Mouse (Mus musculus): ENCODE measurements around the gene Serpinb1b. TPM values are rescaled to one million over a fixed set of nuclear protein-coding genes. Genes with fewer than 3 reads are reported as not detected.

Serpinb1b gene
- polyA plus RNA-seq, 1 experiment, result 0.06 TPM

- Histone ChIP-seq H3K4me3 (ENCODE audit: extremely low read depth, insufficient read depth, insufficient read length) (no peak overlapping the region), H3K36me3 (ENCODE audit: control insufficient read depth, insufficient read depth, low read length) (no peaks in the 10 kb centered on the region), H3K27me3 (ENCODE audit: control insufficient read depth, insufficient read depth, low read length) (no peaks in the 10 kb centered on the region), H3K4me1 (ENCODE audit: control insufficient read depth, insufficient read depth, insufficient read length) (no peaks in the 10 kb centered on the region; the same call in 1 of the 2 replicates), H3K27ac (ENCODE audit: insufficient read depth, low read length) (no peak overlapping the region)
- DNase-seq (ENCODE audit: low read depth in 1 of 2, low spot score in 2 of 2), result peak in 1 of 2 experiments; percentile 37
- TF ChIP-seq CTCF (IDR thresholded peaks at IDR 0.05; ENCODE audit: extremely low read depth, insufficient read depth, insufficient read length, insufficient replicate concordance) (no peak), POLR2A (IDR thresholded peaks at IDR 0.05; ENCODE audit: low read depth, low read length) (no peak)
- WGBS, result 47% methylated on average over 10 of the region's 10 CpGs
These were observed 1.2 kb upstream of the Serpinb1b start for GRCm38 (mm10) chr13:33077026-33077685.

GRCm38 (mm10) chr13:33079391-33079790, 1.0 kb downstream of the Serpinb1b start:
- no peak for DNase-seq (ENCODE audit: low read depth in 1 of 2, low spot score in 2 of 2)
- no peak overlapping the region for H3K27ac ChIP-seq (ENCODE audit: insufficient read depth, low read length)
- H3K4me1 ChIP-seq (ENCODE audit: control insufficient read depth, insufficient read depth, insufficient read length), result no peaks in the 10 kb centered on the region; the same call in 1 of the 2 replicates
- no peaks in the 10 kb centered on the region for H3K36me3 ChIP-seq (ENCODE audit: control insufficient read depth, insufficient read depth, low read length)
- TF ChIP-seq CTCF (IDR thresholded peaks at IDR 0.05; ENCODE audit: extremely low read depth, insufficient read depth, insufficient read length, insufficient replicate concordance), result no peak; the same call in 1 of the 2 replicates
- no peak for TF ChIP-seq POLR2A (IDR thresholded peaks at IDR 0.05; ENCODE audit: low read depth, low read length)
- 20% methylated on average over 6 of the region's 6 CpGs for WGBS
- no peak overlapping the region for H3K4me3 ChIP-seq (ENCODE audit: extremely low read depth, insufficient read depth, insufficient read length)
- no peaks in the 10 kb centered on the region for H3K27me3 ChIP-seq (ENCODE audit: control insufficient read depth, insufficient read depth, low read length)

DNA sequence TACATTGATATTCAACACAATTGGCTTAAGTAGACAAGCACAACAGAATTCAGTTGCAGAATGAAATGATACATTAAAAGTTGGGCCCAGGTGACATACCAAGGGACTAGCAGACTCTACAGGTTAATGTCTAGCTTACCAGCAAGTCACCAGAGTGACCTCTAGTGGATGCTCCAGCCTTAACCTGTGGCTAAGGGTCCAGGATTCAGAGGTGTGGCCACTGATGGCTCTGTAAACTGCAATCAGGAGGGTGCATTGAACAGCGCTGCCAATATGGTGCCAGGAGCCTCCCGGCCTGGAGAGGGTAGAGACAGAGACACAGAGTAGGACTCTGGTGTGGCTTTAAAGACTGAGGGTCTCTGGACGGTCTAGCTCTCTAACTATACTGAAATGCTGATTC, 2.0 kb downstream of the Serpinb1b start:
- peak in 1 of 2 experiments; percentile 21 for DNase-seq (ENCODE audit: low read depth in 1 of 2, low spot score in 2 of 2)
- 57% methylated on average over 3 of the region's 3 CpGs for WGBS
- no peak overlapping the region for H3K27ac ChIP-seq (ENCODE audit: insufficient read depth, low read length)
- H3K27me3 ChIP-seq (ENCODE audit: control insufficient read depth, insufficient read depth, low read length), result no peaks in the 10 kb centered on the region
- TF ChIP-seq CTCF (IDR thresholded peaks at IDR 0.05; ENCODE audit: extremely low read depth, insufficient read depth, insufficient read length, insufficient replicate concordance), result no peak
- TF ChIP-seq POLR2A (IDR thresholded peaks at IDR 0.05; ENCODE audit: low read depth, low read length), result no peak
- no peaks in the 10 kb centered on the region; the same call in 1 of the 2 replicates for H3K4me1 ChIP-seq (ENCODE audit: control insufficient read depth, insufficient read depth, insufficient read length)
- H3K4me3 ChIP-seq (ENCODE audit: extremely low read depth, insufficient read depth, insufficient read length), result no peak overlapping the region
- H3K36me3 ChIP-seq (ENCODE audit: control insufficient read depth, insufficient read depth, low read length), result no peaks in the 10 kb centered on the region

DNA sequence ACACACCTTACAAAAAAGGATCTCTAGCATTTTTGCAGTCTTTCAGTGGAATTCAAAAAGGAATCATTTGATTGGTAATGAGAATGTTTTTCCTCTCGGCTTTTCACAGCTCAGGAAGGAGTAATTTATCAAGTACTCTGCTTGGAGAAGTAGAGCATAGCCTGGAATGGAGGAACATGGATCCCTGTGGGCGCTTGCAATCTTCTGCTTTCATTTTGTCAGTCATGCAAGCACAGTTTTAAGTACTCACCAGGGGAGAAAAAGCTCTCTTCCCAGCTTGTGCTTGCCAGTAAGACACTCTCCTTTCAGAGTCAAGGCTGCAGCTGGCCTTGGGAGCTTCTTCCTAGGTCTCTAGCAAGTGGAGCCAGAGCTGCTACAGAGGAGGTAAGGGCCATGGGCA, 5.5 kb downstream of the Serpinb1b start:
- Histone ChIP-seq H3K4me1 (ENCODE audit: control insufficient read depth, insufficient read depth, insufficient read length) (no peaks in the 10 kb centered on the region; the same call in 1 of the 2 replicates), H3K27me3 (ENCODE audit: control insufficient read depth, insufficient read depth, low read length) (no peaks in the 10 kb centered on the region), H3K4me3 (ENCODE audit: extremely low read depth, insufficient read depth, insufficient read length) (no peak overlapping the region), H3K36me3 (ENCODE audit: control insufficient read depth, insufficient read depth, low read length) (no peaks in the 10 kb centered on the region), H3K27ac (ENCODE audit: insufficient read depth, low read length) (no peak overlapping the region)
- WGBS, result 64% methylated on average over 2 of the region's 2 CpGs
- TF ChIP-seq POLR2A (IDR thresholded peaks at IDR 0.05; ENCODE audit: low read depth, low read length), result no peak
- TF ChIP-seq CTCF (IDR thresholded peaks at IDR 0.05; ENCODE audit: extremely low read depth, insufficient read depth, insufficient read length, insufficient replicate concordance), result no peak
- no peak for DNase-seq (ENCODE audit: low read depth in 1 of 2, low spot score in 2 of 2)

- 72% methylated on average over 5 of the region's 5 CpGs for WGBS
- Histone ChIP-seq H3K36me3 (ENCODE audit: control insufficient read depth, insufficient read depth, low read length) (no peaks in the 10 kb centered on the region), H3K4me1 (ENCODE audit: control insufficient read depth, insufficient read depth, insufficient read length) (no peaks in the 10 kb centered on the region), H3K27me3 (ENCODE audit: control insufficient read depth, insufficient read depth, low read length) (no peaks in the 10 kb centered on the region), H3K27ac (ENCODE audit: insufficient read depth, low read length) (no peak overlapping the region), H3K4me3 (ENCODE audit: extremely low read depth, insufficient read depth, insufficient read length) (no peak overlapping the region)
- DNase-seq (ENCODE audit: low read depth in 1 of 2, low spot score in 2 of 2), result no peak
- TF ChIP-seq POLR2A (IDR thresholded peaks at IDR 0.05; ENCODE audit: low read depth, low read length), result no peak
- no peak for TF ChIP-seq CTCF (IDR thresholded peaks at IDR 0.05; ENCODE audit: extremely low read depth, insufficient read depth, insufficient read length, insufficient replicate concordance)
These were observed 6.8 kb downstream of the Serpinb1b start for GRCm38 (mm10) chr13:33084975-33085694.

DNA sequence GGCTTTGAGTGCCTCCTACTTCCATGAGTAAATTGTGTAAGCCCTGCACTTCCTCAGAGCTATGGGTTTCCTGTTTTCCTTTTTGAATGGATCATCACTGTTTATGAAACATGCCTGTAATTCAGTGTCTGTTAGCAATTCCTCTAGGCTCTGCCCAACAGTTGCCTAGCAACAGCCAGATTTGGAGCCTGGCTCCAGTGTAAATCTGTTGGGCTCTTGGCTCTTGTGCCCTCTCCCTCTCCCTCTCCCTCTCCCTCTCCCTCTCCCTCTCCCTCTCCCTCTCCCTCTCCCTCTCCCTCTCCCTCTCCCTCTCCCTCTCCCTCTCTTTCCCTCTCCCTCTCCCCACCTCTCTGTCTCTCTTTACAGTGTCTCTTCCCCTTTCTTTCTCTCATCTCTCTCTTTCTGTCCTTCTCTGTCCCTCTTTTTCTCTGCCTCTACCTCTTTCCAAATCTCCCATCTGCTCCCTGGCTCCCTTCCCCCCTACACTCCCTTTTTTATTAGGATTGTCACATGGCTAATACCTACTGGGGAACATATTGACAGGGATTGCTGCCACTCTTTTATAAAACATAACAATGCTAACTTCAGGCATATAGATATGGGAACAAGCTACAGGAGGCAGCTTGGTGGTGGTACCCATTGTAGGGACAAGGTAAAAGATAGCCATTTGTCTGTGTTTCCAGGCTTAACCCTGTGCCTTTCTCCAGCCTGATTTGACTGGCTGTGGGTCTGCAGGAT, 7.5 kb downstream of the Serpinb1b start:
- DNase-seq (ENCODE audit: low read depth in 1 of 2, low spot score in 2 of 2), result no peak
- no peaks in the 10 kb centered on the region for H3K4me1 ChIP-seq (ENCODE audit: control insufficient read depth, insufficient read depth, insufficient read length)
- H3K4me3 ChIP-seq (ENCODE audit: extremely low read depth, insufficient read depth, insufficient read length), result no peak overlapping the region
- TF ChIP-seq CTCF (IDR thresholded peaks at IDR 0.05; ENCODE audit: extremely low read depth, insufficient read depth, insufficient read length, insufficient replicate concordance), result no peak
- TF ChIP-seq POLR2A (IDR thresholded peaks at IDR 0.05; ENCODE audit: low read depth, low read length), result no peak
- H3K27me3 ChIP-seq (ENCODE audit: control insufficient read depth, insufficient read depth, low read length), result no peaks in the 10 kb centered on the region
- H3K36me3 ChIP-seq (ENCODE audit: control insufficient read depth, insufficient read depth, low read length), result no peaks in the 10 kb centered on the region
- H3K27ac ChIP-seq (ENCODE audit: insufficient read depth, low read length), result no peak overlapping the region
